Mouse (Mus musculus) myocyte (in vitro differentiated cells): Measurements from ENCODE around the gene Rin3. TPM values are rescaled to one million over a fixed set of nuclear protein-coding genes. Genes with fewer than 3 reads are reported as not detected.

Experiments
- H3K27me3 ChIP-seq: one replicate; pipeline ENCODE4 v1.6.1; 2011; ENCODE audit not compliant: control insufficient read depth, insufficient read depth, insufficient read length
- H3K36me3 ChIP-seq: one replicate; pipeline ENCODE4 v1.6.1; 2011; ENCODE audit not compliant: control insufficient read depth, insufficient read depth
- H3K4me2 ChIP-seq: one replicate; pipeline ENCODE4 v1.6.1; 2011; ENCODE audit warnings: low read depth, control low read depth
- H3K4me3 ChIP-seq: one replicate; pipeline ENCODE4 v1.5.1; 2011; ENCODE audit warnings: mild to moderate bottlenecking, control low read depth, moderate library complexity
- H3K79me2 ChIP-seq: one replicate; pipeline ENCODE4 v1.6.1; 2011; ENCODE audit not compliant: control insufficient read depth, insufficient read depth
- H3ac ChIP-seq: one replicate; pipeline ENCODE4 v1.6.1; 2011; ENCODE audit not compliant: control insufficient read depth, insufficient read length
- CEBPB ChIP-seq: IDR thresholded peaks from 2 replicates; pipeline ENCODE4 v1.6.1; 2011; ENCODE audit warnings: mild to moderate bottlenecking, moderate library complexity; ENCODE audit not compliant: poor library complexity, insufficient read depth, severe bottlenecking
- E2F4 ChIP-seq: IDR thresholded peaks from one replicate; pipeline ENCODE4 v1.6.1; 2011; ENCODE audit warnings: mild to moderate bottlenecking, control low read depth, moderate library complexity; ENCODE audit not compliant: insufficient read depth
- MAX ChIP-seq: IDR thresholded peaks from one replicate; pipeline ENCODE4 v1.6.1; 2011; ENCODE audit warnings: low read depth, mild to moderate bottlenecking, control low read depth
- MYOD1 ChIP-seq, 3 experiments: IDR thresholded peaks; one replicate each; pipeline ENCODE4 v1.6.1; 2011; ENCODE audit warnings: control low read depth in 2 of 3, low read depth in 2 of 3, mild to moderate bottlenecking in 2 of 3, moderate library complexity in 1 of 3; ENCODE audit not compliant: insufficient read length in 2 of 3, control insufficient read depth in 1 of 3
- MYOG ChIP-seq, 3 experiments: IDR thresholded peaks; one replicate each; pipeline ENCODE4 v1.6.1; 2011; ENCODE audit warnings: control low read depth in 2 of 3, low read depth in 2 of 3, mild to moderate bottlenecking in 2 of 3; ENCODE audit not compliant: insufficient read length in 2 of 3, control insufficient read depth in 1 of 3, insufficient read depth in 1 of 3
- POLR2A ChIP-seq: IDR thresholded peaks from one replicate; pipeline ENCODE4 v1.6.1; 2011; ENCODE audit warnings: low read depth, mild to moderate bottlenecking, control low read depth, moderate library complexity; ENCODE audit not compliant: insufficient read length
- POLR2AphosphoS2 ChIP-seq: IDR thresholded peaks from one replicate; pipeline ENCODE4 v1.6.1; 2011; ENCODE audit warnings: low read depth, control low read depth; ENCODE audit not compliant: insufficient read length
- REST ChIP-seq: IDR thresholded peaks from one replicate; pipeline ENCODE4 v1.6.1; 2011; ENCODE audit warnings: mild to moderate bottlenecking, control low read depth, moderate library complexity; ENCODE audit not compliant: insufficient read depth, insufficient read length
- SRF ChIP-seq: IDR thresholded peaks from one replicate; pipeline ENCODE4 v1.6.1; 2011; ENCODE audit warnings: low read depth; ENCODE audit not compliant: control insufficient read depth, insufficient read length
- TCF12 ChIP-seq: IDR thresholded peaks from one replicate; pipeline ENCODE4 v1.6.1; 2011; ENCODE audit warnings: mild to moderate bottlenecking, control low read depth; ENCODE audit not compliant: poor library complexity, insufficient read depth, severe bottlenecking
- TCF3 ChIP-seq: IDR thresholded peaks from one replicate; pipeline ENCODE4 v1.6.1; 2011; ENCODE audit warnings: low read depth, control low read depth; ENCODE audit not compliant: insufficient read length
- USF1 ChIP-seq: IDR thresholded peaks from one replicate; pipeline ENCODE4 v1.6.1; 2011; ENCODE audit warnings: low read depth, mild to moderate bottlenecking, control low read depth, moderate library complexity
- polyA plus RNA-seq: library from polyadenylated mRNA; unstranded; fragments of >200 nt; fragmentation: generic; extraction: Trizol; gene quantifications from one replicate; pipeline ENCODE4 v1.2.1, GENCODE M21; 2012; ENCODE audit warnings: missing spikeins

The Rin3 gene
- polyA plus RNA-seq, 1 experiment: 23.4 TPM

DNA sequence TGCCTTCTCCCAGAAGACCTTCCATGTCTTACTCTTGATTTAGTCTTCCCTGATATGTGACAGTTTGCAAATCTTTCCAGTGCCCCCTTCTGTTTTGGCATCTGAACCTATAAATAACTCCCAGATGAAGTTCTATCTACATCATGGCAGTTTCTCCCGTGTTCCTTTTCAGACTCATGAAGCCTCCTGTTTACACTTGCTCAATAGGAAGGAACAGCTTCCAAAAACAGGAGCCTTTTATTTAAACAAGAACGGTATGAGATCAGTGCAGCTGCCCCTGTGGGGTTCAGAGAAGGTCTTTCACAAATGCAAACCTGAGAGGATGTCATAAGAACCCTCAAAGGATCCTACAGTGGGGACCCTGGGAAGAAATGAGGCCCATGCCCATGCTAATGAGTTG lies 59.3 kb downstream of the Rin3 start:
- Histone ChIP-seq H3K4me2 (no peak overlapping the region), H3K27me3 (no peaks in the 10 kb centered on the region), H3K79me2 (peaks cover 3% of the 10 kb centered on the region), H3K36me3 (no peaks in the 10 kb centered on the region), H3ac (no peak overlapping the region), H3K4me3 (no peak overlapping the region)
- TF ChIP-seq USF1 (no peak), REST (no peak), MAX (no peak), TCF3 (no peak), CEBPB (no peak), E2F4 (no peak), POLR2A (no peak), MYOG (IDR thresholded peaks at IDR 0.05; ENCODE audit: control insufficient read depth in 1 of 3, insufficient read depth in 1 of 3, insufficient read length in 2 of 3, low read depth in 2 of 3) (no peak), SRF (no peak), TCF12 (no peak), POLR2AphosphoS2 (no peak), MYOD1 (IDR thresholded peaks at IDR 0.05; ENCODE audit: control insufficient read depth in 1 of 3, insufficient read length in 2 of 3, low read depth in 2 of 3) (no peak)

GRCm38 (mm10) chr12:102342602-102343001 lies 59.8 kb downstream of the Rin3 start:
- Histone ChIP-seq H3K4me2 (no peak overlapping the region), H3K79me2 (peaks cover 3% of the 10 kb centered on the region), H3K4me3 (no peak overlapping the region), H3K36me3 (no peaks in the 10 kb centered on the region), H3K27me3 (no peaks in the 10 kb centered on the region), H3ac (no peak overlapping the region)
- TF ChIP-seq TCF12 (no peak), TCF3 (no peak), E2F4 (no peak), POLR2A (no peak), MYOG (IDR thresholded peaks at IDR 0.05; ENCODE audit: control insufficient read depth in 1 of 3, insufficient read depth in 1 of 3, insufficient read length in 2 of 3, low read depth in 2 of 3) (no peak), USF1 (no peak), SRF (no peak)

DNA sequence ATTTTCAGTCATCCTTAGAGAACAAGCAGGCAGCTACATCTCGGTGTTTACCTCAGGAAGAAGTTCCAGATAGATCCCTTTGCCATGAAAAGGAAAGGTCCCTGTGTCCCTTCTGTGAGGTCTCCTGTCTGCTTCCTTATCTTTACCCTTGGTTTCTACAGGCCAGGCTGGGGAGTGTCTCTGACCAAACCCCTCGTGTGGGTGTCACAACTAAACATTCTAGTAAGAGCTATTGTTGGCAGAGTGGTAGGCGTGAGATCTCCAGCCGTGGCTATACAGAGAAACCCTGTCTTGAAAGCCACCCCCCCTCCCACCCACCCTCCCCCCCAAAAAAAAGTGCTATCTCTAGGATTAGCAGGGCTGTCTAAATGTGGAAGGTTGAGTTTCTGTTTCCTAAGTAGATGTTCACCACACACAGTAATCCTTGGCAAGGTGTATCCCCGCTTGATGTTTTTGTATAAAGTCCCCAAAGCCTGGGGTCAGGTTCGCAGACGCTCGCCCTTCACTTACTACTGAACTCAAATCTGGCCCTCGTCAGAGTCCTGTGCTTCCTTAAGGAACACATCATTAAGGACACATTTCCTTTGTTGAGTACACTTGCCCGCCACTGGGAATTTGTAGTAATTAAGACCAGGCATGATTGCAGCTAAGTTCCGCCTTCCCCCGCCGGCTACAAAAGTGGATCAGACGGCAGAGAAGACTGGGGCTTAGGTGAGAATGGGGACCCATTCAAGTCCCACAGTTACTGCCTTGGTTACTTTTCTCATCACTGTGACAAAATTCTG lies 62.4 kb downstream of the Rin3 start:
- no peak overlapping the region for H3K4me3 ChIP-seq
- no peak overlapping the region for H3ac ChIP-seq
- no peaks in the 10 kb centered on the region for H3K27me3 ChIP-seq
- H3K79me2 ChIP-seq: peaks cover 3% of the 10 kb centered on the region
- TF ChIP-seq REST: no peak
- TF ChIP-seq TCF12: no peak
- TF ChIP-seq USF1: no peak
- H3K36me3 ChIP-seq: no peaks in the 10 kb centered on the region
- H3K4me2 ChIP-seq: no peak overlapping the region

DNA sequence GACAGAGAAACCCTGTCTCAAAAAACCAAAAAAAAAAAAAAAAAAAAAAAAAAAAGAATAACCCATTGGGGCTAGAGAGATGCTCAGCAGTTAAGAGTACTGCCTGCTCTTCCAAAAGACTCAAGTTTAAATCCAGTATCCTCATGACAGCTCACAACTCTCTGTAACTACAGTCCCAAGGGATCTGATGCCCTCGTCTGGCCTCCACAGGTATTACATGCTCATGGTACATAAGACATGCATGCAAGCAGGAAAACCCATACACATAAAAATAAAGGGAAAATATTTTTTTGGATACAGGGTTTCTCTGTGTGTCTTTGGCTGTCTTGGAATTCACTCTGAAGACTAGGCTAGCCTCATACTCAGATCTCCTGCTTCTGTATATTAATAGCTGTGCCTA lies 63.7 kb downstream of the Rin3 start:
- Histone ChIP-seq H3K36me3 (no peaks in the 10 kb centered on the region), H3ac (no peak overlapping the region), H3K4me3 (no peak overlapping the region), H3K27me3 (no peaks in the 10 kb centered on the region), H3K79me2 (peaks cover 3% of the 10 kb centered on the region), H3K4me2 (no peak overlapping the region)
- no peak for TF ChIP-seq POLR2AphosphoS2
- TF ChIP-seq E2F4: no peak
- TF ChIP-seq TCF3: no peak
- TF ChIP-seq MYOD1 (IDR thresholded peaks at IDR 0.05; ENCODE audit: control insufficient read depth in 1 of 3, insufficient read length in 2 of 3, low read depth in 2 of 3): no peak
- TF ChIP-seq USF1: no peak
- TF ChIP-seq POLR2A: no peak
- TF ChIP-seq MYOG (IDR thresholded peaks at IDR 0.05; ENCODE audit: control insufficient read depth in 1 of 3, insufficient read depth in 1 of 3, insufficient read length in 2 of 3, low read depth in 2 of 3): no peak
- no peak for TF ChIP-seq REST
- no peak for TF ChIP-seq SRF
- no peak for TF ChIP-seq MAX
- no peak for TF ChIP-seq CEBPB
- TF ChIP-seq TCF12: no peak

DNA sequence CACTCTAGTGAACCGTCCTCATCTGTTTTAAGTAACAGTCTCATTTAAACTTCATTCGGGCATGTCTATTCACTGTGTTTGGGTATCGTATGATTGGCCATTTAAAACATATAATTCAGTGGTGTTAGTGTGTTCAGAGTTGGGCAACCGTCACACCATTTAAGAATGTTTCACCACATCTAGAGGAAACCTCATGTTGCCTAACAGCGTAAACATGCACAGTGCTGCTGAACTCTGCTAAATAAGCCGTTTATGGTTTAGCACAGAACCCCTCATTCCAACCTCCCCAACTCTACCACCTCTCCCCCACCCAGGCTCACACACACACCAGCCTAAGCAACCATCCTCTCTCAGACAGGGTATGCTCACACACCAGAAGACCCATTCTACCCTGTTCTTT lies 65.6 kb downstream of the Rin3 start:
- Histone ChIP-seq H3K79me2 (peaks cover 3% of the 10 kb centered on the region), H3K27me3 (no peaks in the 10 kb centered on the region), H3K4me3 (no peak overlapping the region), H3K4me2 (no peak overlapping the region), H3K36me3 (no peaks in the 10 kb centered on the region), H3ac (no peak overlapping the region)
- no peak for TF ChIP-seq MYOD1 (IDR thresholded peaks at IDR 0.05; ENCODE audit: control insufficient read depth in 1 of 3, insufficient read length in 2 of 3, low read depth in 2 of 3)
- TF ChIP-seq TCF3: no peak
- TF ChIP-seq CEBPB: no peak
- no peak for TF ChIP-seq POLR2A
- TF ChIP-seq USF1: no peak
- TF ChIP-seq REST: no peak
- no peak for TF ChIP-seq TCF12
- TF ChIP-seq SRF: no peak
- TF ChIP-seq MAX: no peak
- no peak for TF ChIP-seq MYOG (IDR thresholded peaks at IDR 0.05; ENCODE audit: control insufficient read depth in 1 of 3, insufficient read depth in 1 of 3, insufficient read length in 2 of 3, low read depth in 2 of 3)
- TF ChIP-seq E2F4: no peak
- no peak for TF ChIP-seq POLR2AphosphoS2
